Mouse (Mus musculus) layer of hippocampus, postnatal 10 days (tissue): ENCODE results near the gene Hcn4. TPM values are rescaled to one million over a fixed set of nuclear protein-coding genes. Genes with fewer than 3 reads are reported as not detected.

Source experiments
- DNase-seq, 2 experiments: peaks; one replicate each; pipeline ENCODE4 v3.0.0; 2021; ENCODE audit warnings: low spot score in 2 of 2
- long read RNA-seq: library from polyadenylated mRNA; stranded (forward); transcript quantifications from one replicate; pipeline ENCODE4 v2.0.0, GENCODE M21; 2023
- total RNA-seq, 2 experiments: library from RNA; stranded (reverse); gene quantifications; 2 replicates each; pipeline ENCODE4 v1.2.3; 2021

Hcn4 gene
- 10 to 100 TPM in 1 of 2 experiments, 1 to 10 TPM in 1; 9.8 to 10.3 TPM for total RNA-seq
- long read RNA-seq, partial matches to known transcripts = 0 of 2 reads
- long read RNA-seq, other reads (novel, unspliced or antisense) = 2 of 2 reads

- peak; percentile 32 to 39 for DNase-seq
Observed at GRCm38 (mm10) chr9:58823139-58823917, at the start of gene Hcn4. Hcn4 (plus strand) TSS chr9:58823412.

- no peak for DNase-seq
Observed at GRCm38 (mm10) chr9:58774761-58775160, 48.5 kb upstream of the Hcn4 start.

- DNase-seq = no peak
Observed at GRCm38 (mm10) chr9:58775363-58775762, 47.8 kb upstream of the Hcn4 start.

- DNase-seq = no peak
Observed at GRCm38 (mm10) chr9:58789476-58789875, 33.7 kb upstream of the Hcn4 start.

- no peak for DNase-seq
Observed at GRCm38 (mm10) chr9:58798155-58798554, 25.1 kb upstream of the Hcn4 start.

GRCm38 (mm10) chr9:58801441-58801840 is 21.8 kb upstream of the Hcn4 start:
- no peak for DNase-seq

GRCm38 (mm10) chr9:58802294-58802693 is 20.9 kb upstream of the Hcn4 start:
- no peak for DNase-seq

- DNase-seq = no peak
Observed at GRCm38 (mm10) chr9:58802802-58803201, 20.4 kb upstream of the Hcn4 start.

GRCm38 (mm10) chr9:58805601-58806318 is 17.5 kb upstream of the Hcn4 start:
- peak; percentile 34 to 44 for DNase-seq

GRCm38 (mm10) chr9:58811171-58811570 is 12.0 kb upstream of the Hcn4 start:
- DNase-seq = no peak

GRCm38 (mm10) chr9:58815552-58816260 is 7.5 kb upstream of the Hcn4 start:
- peak; percentile 59 to 64 for DNase-seq

- DNase-seq = no peak
Observed at GRCm38 (mm10) chr9:58816458-58816857, 6.8 kb upstream of the Hcn4 start.

- no peak for DNase-seq
Observed at GRCm38 (mm10) chr9:58817676-58818075, 5.5 kb upstream of the Hcn4 start.

- DNase-seq = peak; percentile 61 to 64
Observed at GRCm38 (mm10) chr9:58822431-58823091, 651 bp upstream of the Hcn4 start.

- no peak for DNase-seq
Observed at GRCm38 (mm10) chr9:58823918-58824215, 655 bp downstream of the Hcn4 start.

GRCm38 (mm10) chr9:58829627-58830026 is 6.4 kb downstream of the Hcn4 start:
- no peak for DNase-seq

GRCm38 (mm10) chr9:58832939-58833338 is 9.7 kb downstream of the Hcn4 start:
- DNase-seq = no peak

- no peak for DNase-seq
Observed at GRCm38 (mm10) chr9:58837174-58837573, 14.0 kb downstream of the Hcn4 start.

GRCm38 (mm10) chr9:58838504-58838903 is 15.3 kb downstream of the Hcn4 start:
- DNase-seq = no peak

GRCm38 (mm10) chr9:58841655-58842054 is 18.4 kb downstream of the Hcn4 start:
- DNase-seq = peak; percentile 42 to 63

GRCm38 (mm10) chr9:58844597-58844996 is 21.4 kb downstream of the Hcn4 start:
- DNase-seq = no peak
